Mouse (Mus musculus) embryo, embryonic 11 days (tissue): ENCODE data around the gene Slc4a1.

Experiments
- DNase-seq: peaks from one replicate; pipeline ENCODE4 v3.0.0-alpha.2; 2015

The Slc4a1 gene

GRCm38 (mm10) chr11:102374108-102374725 is 8.2 kb upstream of the Slc4a1 start:
- no peak for DNase-seq

GRCm38 (mm10) chr11:102373646-102374045 is 7.6 kb upstream of the Slc4a1 start:
- no peak for DNase-seq

- DNase-seq: no peak
Measured at GRCm38 (mm10) chr11:102372936-102373335, 6.9 kb upstream of the Slc4a1 start.

DNA sequence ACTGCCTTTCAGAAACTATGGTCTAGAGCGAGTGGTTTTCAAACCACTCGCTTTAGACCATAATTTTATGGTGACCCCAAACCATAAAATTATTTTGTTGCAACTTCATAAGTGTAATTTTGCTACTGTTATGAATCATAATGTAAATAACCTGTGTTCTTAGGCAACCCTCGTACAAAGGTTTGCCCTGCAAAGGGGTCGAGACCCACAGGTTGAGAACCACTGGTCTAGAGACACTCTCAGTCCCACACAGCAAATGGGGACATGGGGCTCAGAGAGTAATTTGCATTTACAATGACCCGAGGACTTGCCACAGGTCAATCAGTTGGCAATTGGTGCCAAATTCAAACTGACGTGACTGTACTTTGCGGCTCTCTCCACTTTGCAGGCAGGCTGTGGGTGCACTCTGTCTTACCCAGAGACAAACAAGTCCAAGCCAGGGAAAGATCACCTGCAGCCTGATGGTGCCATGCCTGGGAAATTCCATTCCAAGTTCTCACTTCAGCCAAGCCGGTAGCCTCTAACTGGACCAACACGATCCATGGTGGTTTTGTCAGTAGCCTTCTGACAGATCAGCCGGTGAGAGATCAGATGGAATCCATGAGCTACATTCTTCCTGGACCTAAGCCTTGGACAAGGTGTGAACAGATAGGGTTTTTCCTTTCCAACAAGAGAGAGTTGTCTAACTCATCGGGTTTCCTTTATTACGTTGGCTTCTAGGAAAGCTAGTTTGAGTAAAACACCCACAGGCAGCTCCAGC is 6.1 kb upstream of the Slc4a1 start:
- no peak for DNase-seq

DNA sequence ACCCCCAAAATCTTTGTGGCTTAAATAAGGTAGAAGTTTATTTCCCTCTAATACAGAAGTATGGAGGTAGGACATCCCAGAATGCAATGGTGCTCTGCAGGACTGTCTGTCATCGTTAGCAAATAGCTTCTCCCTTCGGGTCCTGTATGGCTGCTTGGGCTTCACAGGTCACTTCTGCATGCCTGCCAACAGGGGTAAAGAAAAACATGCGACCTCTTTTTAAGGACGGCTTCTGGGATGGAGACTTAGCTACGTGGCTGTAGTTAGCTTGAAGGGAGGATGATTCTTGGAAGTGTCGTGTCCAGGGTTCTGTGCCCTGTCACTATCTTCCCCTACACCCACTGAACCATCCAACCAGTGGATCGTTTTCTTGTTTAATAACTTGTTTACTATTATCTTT is 4.3 kb upstream of the Slc4a1 start:
- DNase-seq: no peak

- DNase-seq: no peak
Measured at GRCm38 (mm10) chr11:102369263-102369662, 3.3 kb upstream of the Slc4a1 start.

DNA sequence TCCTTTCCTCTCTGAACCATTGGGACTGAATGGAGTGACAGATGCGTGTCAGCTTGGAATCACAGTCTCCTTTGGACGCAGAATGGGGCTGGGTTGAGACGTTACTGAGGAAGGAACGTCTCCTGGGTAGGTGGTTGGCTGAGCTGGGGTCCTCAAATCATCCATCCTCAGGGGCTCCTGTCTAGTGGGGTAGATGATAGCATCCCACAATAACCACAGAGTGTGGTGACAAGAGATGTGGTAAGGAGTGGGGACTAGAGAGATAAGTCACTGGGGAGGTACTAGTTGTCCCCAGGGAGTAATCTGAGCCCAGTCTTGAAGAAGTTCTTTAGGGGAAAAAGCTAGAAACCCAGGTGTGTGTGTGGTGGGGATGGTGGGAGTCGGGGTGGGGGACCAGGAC is 2.3 kb upstream of the Slc4a1 start:
- no peak for DNase-seq

- DNase-seq: no peak
Measured at GRCm38 (mm10) chr11:102367504-102368280, 1.7 kb upstream of the Slc4a1 start.

GRCm38 (mm10) chr11:102365699-102366098 is 304 bp downstream of the Slc4a1 start:
- DNase-seq: no peak

DNA sequence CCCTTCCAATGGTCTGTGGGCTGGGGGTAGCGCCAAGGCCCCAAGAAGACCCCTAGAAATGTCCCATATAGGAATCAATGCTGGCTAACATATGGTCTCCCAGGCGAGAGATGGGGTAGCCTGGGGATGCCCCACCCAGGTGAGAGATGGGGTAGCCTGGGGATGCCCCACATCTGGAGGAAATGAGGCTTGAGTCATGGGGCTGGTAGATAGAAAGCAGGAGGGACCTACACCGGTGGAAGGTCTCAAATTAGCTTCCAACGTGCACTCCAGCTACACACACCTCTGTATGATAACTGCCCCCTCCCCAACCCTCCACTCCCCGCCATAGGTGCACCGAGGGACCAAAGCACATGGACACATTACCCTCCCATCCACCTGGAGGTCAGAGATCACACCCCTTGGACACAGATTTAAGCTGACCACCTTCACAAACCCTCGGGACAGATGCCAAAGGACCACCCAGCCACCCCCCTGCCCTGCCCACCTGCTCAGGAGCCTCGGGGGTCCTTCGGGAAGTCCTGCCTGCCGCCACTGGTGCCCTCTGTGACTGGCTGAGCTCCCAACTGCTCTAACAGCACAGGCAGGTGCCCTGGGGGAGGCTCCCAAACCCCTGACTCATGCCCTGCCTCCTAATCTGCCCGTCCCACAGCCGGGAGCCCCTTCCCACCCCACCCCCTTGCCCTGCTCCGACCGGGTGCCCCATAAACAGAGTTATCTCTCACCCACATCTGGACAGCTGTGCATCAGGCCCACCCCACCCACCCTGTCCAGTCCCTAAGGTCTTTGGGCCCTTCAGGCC is 1.2 kb downstream of the Slc4a1 start:
- DNase-seq: no peak

DNA sequence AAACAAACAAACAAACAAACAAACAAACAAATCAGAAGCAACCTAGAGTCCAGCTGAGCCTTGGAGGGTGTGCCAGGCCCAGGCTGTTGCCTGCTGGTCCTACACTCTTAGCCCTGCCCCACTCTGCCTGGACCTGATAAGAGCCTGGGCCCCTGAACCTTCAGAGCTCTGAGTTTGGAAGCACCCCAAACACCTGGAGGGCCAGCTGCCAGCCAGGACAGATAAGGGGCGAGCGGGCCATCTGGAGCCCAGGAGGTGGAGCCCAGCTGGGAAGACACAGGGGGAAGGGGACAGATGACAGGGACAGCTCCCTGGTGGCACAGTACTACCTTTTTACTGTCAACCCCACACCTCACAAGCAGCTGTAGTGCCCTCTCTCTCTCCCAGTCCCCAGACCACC is 2.4 kb downstream of the Slc4a1 start:
- DNase-seq: no peak

GRCm38 (mm10) chr11:102361776-102362495 is 4.1 kb downstream of the Slc4a1 start:
- no peak for DNase-seq

- DNase-seq: no peak
Measured at GRCm38 (mm10) chr11:102358365-102358764, 7.6 kb downstream of the Slc4a1 start.

DNA sequence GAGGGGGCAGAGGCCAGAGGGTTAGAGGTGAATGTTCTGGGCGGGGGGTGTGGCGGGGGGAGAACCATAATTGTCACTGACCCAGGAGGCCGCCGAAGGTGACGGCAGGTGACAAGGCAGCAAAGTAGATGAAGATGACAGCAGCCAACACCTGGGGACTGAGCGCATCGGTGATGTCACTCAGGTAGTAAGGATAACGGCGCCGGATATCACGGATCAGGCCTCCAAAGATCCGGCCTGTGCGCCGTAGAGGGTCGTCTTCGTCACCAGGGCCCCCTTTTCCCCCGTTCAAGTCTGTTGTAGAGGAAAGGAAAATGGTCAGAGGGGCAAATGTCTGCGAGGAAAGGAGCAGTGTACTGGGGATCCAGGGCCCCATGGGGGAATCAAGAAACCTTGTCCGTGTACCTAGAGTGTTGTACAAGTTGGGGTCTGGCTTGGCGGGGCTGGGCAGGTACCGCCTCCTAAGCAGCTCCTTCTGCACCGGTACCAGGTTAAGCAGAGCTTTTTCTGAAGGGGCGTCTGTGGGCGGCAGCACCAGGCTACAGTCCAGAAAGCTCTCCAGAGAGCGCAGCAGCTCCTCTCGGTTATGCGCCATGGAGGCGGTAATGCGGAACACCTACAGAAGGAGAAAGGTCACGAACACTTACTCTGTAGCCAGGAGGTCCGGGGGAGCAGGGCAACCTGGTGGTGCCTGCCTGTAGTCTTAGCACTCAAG is 9.2 kb downstream of the Slc4a1 start:
- no peak for DNase-seq

DNA sequence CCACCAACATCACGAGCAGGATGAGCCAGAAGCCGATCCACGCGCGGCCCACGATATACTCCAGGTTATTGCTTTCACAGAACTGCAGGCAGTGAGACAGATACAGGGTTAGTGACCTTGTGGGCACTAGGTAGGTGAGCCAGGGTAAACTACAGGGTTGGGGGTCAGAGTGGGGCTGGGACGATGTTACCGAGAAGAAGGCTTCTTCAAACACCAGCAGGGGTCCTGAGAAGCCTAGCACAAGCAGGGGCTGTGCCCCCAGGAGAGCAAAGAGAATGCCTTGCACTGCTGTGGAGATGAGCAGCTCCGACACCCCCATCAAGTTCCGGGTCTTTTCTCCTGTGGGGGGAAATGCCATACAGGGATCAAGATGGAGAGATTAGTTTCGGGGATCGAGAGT is 9.8 kb downstream of the Slc4a1 start:
- DNase-seq: no peak

DNA sequence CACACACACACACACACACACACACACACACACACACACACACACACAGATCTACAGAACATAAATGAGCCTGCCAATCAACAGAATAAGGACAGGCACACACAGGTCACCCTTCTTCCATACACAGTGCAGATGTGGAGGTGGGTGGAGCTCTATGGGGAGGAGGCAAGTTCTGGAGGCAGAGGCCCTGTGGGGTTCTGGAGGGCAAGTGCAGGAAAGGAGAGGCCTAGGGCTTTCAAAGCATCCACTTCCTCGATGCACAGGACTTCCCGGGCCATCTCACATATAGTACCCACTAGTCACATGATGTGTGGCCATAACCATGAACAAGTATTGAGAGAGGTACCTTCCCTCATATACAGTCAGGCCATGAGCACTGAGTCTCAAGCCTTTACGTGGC is 10.5 kb downstream of the Slc4a1 start:
- no peak for DNase-seq

GRCm38 (mm10) chr11:102353021-102353431 is 13.0 kb downstream of the Slc4a1 start:
- DNase-seq: no peak

GRCm38 (mm10) chr11:102352378-102352777 is 13.6 kb downstream of the Slc4a1 start:
- DNase-seq: no peak

- no peak for DNase-seq
Measured at GRCm38 (mm10) chr11:102350981-102351523, 15.0 kb downstream of the Slc4a1 start.

GRCm38 (mm10) chr11:102350416-102350815 is 15.6 kb downstream of the Slc4a1 start:
- DNase-seq: no peak

GRCm38 (mm10) chr11:102349189-102349954 is 16.6 kb downstream of the Slc4a1 start:
- no peak for DNase-seq
